Mouse (Mus musculus): Measurements from ENCODE around the gene Gstm2. TPM values are rescaled to one million over a fixed set of nuclear protein-coding genes. Genes with fewer than 3 reads are reported as not detected.

Gene Gstm2
- polyA plus RNA-seq (2014; fragmentation: Nextera tagmentation; extraction: Ambion mirVana): 30.1 and 32.1 TPM in 2 replicates

DNA sequence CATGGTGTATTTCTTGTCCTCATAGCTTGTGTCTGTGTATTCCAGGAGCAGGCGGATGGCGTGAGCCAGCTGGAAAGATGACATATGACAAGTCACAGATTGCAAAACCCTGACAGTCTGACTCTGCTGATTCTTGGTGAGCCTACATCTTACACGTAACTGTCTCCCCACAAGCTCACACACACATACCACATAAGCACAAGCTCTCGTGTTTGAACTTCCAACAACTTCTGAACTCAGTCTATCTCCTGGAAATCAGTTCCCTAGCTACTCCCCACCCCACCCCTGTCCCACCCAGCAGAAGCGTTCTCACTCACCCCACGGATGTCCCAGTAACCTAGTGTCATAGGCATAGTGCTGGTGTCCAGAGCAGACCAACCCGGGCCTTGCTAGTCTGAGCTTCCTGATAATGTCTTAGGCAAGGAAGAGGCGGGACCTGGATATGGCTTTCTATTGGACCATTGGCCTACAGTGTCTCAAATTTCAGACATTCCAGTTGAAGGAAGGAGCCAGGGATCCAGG is at the start of gene Gstm2:
TSS of gene Gstm2 (minus strand) at position 413 of the 522 bp plus-strand sequence.
- Histone ChIP-seq H3K9ac (ENCODE audit: low read length) (no peak within 1 kb of the TSS), H3K4me1 (ENCODE audit: control insufficient read depth, insufficient read depth, low read length) (no peaks in the 10 kb centered on the region), H3K4me2 (ENCODE audit: low read depth, severe bottlenecking) (no peak within 1 kb of the TSS), H3K9me3 (ENCODE audit: control insufficient read depth, low read length) (no peaks in the 10 kb centered on the region), H3K36me3 (ENCODE audit: control insufficient read depth, insufficient read depth, low read length) (no peaks in the 10 kb centered on the region), H3K27me3 (ENCODE audit: control insufficient read depth, insufficient read depth, low read length) (no peaks in the 10 kb centered on the region), H3K27ac (replicated peaks; ENCODE audit: low read depth, low read length) (no peak within 1 kb of the TSS), H3K4me3 (ENCODE audit: low read depth, low read length) (no peak within 1 kb of the TSS)
- 55% methylated on average over 8 of the region's 8 CpGs for WGBS
- DNase-seq (ENCODE audit: low spot score) (peak; percentile 36), ATAC-seq (ENCODE audit: insufficient number of reproducible peaks, low FRiP score, low TSS enrichment, low read depth) (peak; percentile 65; the same call in 1 of the 2 replicates)

DNA sequence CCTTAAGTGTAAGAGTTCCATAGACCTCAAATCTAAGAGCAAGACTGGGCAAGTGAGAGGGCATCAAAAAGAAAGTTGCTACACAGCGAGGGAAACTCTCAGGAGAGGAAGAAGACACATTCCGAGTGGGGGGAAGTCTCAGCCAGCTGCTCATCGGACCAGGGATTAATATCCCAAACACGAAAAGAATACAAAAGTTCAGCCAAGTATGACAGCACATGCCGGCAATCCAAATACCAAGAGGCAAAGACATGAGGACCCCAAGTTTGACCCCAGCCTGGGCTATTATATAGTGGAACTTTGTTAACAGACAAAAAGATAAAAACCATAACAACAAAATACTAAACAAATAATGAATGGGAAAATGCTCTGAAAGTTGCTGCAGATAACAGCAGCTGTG is 46.9 kb upstream of the Gstm2 start:
- Histone ChIP-seq H3K27ac (replicated peaks; ENCODE audit: low read depth, low read length) (no peak overlapping the region), H3K27me3 (ENCODE audit: control insufficient read depth, insufficient read depth, low read length) (no peaks in the 10 kb centered on the region), H3K4me3 (ENCODE audit: low read depth, low read length) (no peak overlapping the region), H3K36me3 (ENCODE audit: control insufficient read depth, insufficient read depth, low read length) (no peaks in the 10 kb centered on the region), H3K4me1 (ENCODE audit: control insufficient read depth, insufficient read depth, low read length) (no peaks in the 10 kb centered on the region), H3K4me2 (ENCODE audit: low read depth, severe bottlenecking) (no peak overlapping the region), H3K9ac (ENCODE audit: low read length) (no peak overlapping the region), H3K9me3 (ENCODE audit: control insufficient read depth, low read length) (no peaks in the 10 kb centered on the region)
- WGBS: 84% methylated on average over 5 of the region's 5 CpGs
- ATAC-seq (ENCODE audit: insufficient number of reproducible peaks, low FRiP score, low TSS enrichment, low read depth) (no peak), DNase-seq (ENCODE audit: low spot score) (no peak)

DNA sequence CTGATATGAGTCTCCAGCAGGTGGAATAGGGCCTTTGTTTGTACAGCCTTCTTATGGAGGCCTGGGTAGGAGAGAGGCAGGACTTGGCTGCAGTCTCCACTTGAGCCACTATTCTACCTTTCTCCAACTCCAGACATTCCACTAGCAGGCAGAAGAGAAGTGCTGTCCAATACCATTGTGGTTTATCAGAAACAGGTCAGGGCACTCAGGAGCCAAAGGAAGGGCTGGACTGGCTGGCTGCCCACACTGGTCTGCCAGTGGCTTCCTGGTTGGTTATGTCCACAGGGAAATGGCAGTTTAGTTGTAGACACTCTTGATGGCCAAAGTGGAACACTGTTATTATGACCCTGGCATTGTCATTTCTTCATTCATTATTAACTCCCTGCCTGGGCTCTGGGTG is 45.9 kb upstream of the Gstm2 start:
- Histone ChIP-seq H3K9ac (ENCODE audit: low read length) (no peak overlapping the region), H3K4me2 (ENCODE audit: low read depth, severe bottlenecking) (no peak overlapping the region), H3K36me3 (ENCODE audit: control insufficient read depth, insufficient read depth, low read length) (no peaks in the 10 kb centered on the region), H3K4me1 (ENCODE audit: control insufficient read depth, insufficient read depth, low read length) (no peaks in the 10 kb centered on the region), H3K27ac (replicated peaks; ENCODE audit: low read depth, low read length) (no peak overlapping the region), H3K27me3 (ENCODE audit: control insufficient read depth, insufficient read depth, low read length) (no peaks in the 10 kb centered on the region), H3K4me3 (ENCODE audit: low read depth, low read length) (no peak overlapping the region), H3K9me3 (ENCODE audit: control insufficient read depth, low read length) (no peaks in the 10 kb centered on the region)
- no peak for DNase-seq (ENCODE audit: low spot score)
- no peak for ATAC-seq (ENCODE audit: insufficient number of reproducible peaks, low FRiP score, low TSS enrichment, low read depth)

DNA sequence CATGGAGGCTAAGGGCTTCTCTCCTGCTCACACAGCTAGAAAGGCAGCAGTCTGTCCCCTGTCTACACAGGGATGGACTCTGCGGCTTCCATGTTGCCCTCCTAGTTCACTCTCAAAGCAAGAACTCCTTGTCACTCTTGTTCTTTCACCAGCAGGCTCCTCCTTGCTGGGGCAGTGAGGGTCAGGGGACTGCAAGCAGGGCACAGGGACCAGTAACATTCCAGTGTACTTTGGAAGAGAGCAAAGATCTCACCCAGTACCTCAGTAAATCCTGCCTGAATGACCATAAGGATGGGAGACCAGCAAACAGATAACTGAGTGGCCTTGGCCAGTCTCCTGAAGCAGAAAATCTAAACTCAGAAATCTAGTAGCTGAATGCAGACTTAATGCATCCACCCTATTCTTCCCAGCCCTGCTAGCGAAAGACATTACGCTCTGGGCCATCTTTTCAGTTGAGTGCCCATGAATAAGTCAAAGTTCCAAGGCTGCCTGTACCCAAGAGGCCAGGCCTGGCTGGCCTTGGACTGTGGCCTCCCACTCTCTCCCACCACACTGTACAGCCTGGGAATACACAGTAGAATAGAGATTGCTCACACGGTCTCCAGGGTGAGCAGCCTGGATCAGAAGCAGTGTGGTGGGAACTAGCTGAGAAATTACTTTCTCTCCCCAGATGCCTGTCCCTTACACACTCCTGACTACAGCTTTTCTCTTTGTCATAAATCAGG is 42.5 kb upstream of the Gstm2 start:
- Histone ChIP-seq H3K9ac (ENCODE audit: low read length) (no peak overlapping the region), H3K4me1 (ENCODE audit: control insufficient read depth, insufficient read depth, low read length) (no peaks in the 10 kb centered on the region), H3K9me3 (ENCODE audit: control insufficient read depth, low read length) (no peaks in the 10 kb centered on the region), H3K27me3 (ENCODE audit: control insufficient read depth, insufficient read depth, low read length) (no peaks in the 10 kb centered on the region), H3K27ac (replicated peaks; ENCODE audit: low read depth, low read length) (no peak overlapping the region), H3K4me2 (ENCODE audit: low read depth, severe bottlenecking) (no peak overlapping the region), H3K4me3 (ENCODE audit: low read depth, low read length) (no peak overlapping the region), H3K36me3 (ENCODE audit: control insufficient read depth, insufficient read depth, low read length) (no peaks in the 10 kb centered on the region)
- 87% methylated on average over 4 of the region's 4 CpGs for WGBS
- DNase-seq (ENCODE audit: low spot score): no peak
- no peak for ATAC-seq (ENCODE audit: insufficient number of reproducible peaks, low FRiP score, low TSS enrichment, low read depth)

DNA sequence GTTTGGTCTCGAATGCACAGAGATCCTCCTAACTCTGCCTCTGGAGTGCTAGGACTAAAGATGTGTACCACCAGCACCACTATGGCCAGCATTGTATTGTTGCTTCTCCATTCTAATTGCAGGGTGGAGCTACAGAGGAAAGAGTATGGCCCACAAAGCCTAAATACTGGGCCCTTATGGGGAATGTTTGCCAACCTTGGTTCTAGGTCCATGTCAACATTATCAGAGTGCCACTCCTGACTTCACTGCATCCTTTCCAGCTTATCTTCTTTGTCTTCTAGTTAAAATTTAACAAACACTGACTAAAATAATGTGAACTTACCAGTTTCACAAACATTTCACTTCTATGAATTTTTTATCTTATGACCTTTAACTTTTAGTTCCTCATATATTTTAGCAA is 40.3 kb upstream of the Gstm2 start:
- ATAC-seq (ENCODE audit: insufficient number of reproducible peaks, low FRiP score, low TSS enrichment, low read depth): no peak
- H3K27ac ChIP-seq (replicated peaks; ENCODE audit: low read depth, low read length): no peak overlapping the region
- H3K36me3 ChIP-seq (ENCODE audit: control insufficient read depth, insufficient read depth, low read length): no peaks in the 10 kb centered on the region
- DNase-seq (ENCODE audit: low spot score): no peak
- 76% methylated on average over 1 of the region's 1 CpGs for WGBS
- no peak overlapping the region for H3K4me3 ChIP-seq (ENCODE audit: low read depth, low read length)
- H3K9ac ChIP-seq (ENCODE audit: low read length): no peak overlapping the region
- H3K4me2 ChIP-seq (ENCODE audit: low read depth, severe bottlenecking): no peak overlapping the region
- no peaks in the 10 kb centered on the region for H3K4me1 ChIP-seq (ENCODE audit: control insufficient read depth, insufficient read depth, low read length)
- no peaks in the 10 kb centered on the region for H3K9me3 ChIP-seq (ENCODE audit: control insufficient read depth, low read length)
- H3K27me3 ChIP-seq (ENCODE audit: control insufficient read depth, insufficient read depth, low read length): no peaks in the 10 kb centered on the region

DNA sequence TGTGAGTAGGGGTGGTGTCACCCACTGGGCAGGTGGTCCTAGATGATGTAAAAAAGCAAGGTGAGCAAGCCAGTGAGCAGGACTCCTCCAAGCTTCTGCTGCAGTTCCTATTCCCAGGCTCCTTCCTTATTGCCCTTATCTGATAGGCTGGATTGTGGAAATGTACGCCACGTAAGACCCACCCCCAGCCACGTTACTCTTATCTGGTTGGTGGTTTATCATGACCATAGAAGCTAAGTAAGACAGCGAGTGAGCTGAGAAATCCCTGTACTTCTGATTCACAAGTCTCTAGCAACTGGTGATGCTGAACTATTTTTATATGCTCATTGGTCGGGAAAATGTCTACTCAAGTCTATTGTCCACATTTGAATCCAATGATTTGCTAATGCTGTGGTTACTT is 39.8 kb upstream of the Gstm2 start:
- DNase-seq (ENCODE audit: low spot score) (no peak), ATAC-seq (ENCODE audit: insufficient number of reproducible peaks, low FRiP score, low TSS enrichment, low read depth) (no peak)
- no peak overlapping the region for H3K4me2 ChIP-seq (ENCODE audit: low read depth, severe bottlenecking)
- H3K9ac ChIP-seq (ENCODE audit: low read length): no peak overlapping the region
- H3K4me1 ChIP-seq (ENCODE audit: control insufficient read depth, insufficient read depth, low read length): no peaks in the 10 kb centered on the region
- WGBS: 76% methylated on average over 5 of the region's 5 CpGs
- H3K27ac ChIP-seq (replicated peaks; ENCODE audit: low read depth, low read length): no peak overlapping the region
- no peaks in the 10 kb centered on the region for H3K36me3 ChIP-seq (ENCODE audit: control insufficient read depth, insufficient read depth, low read length)
- H3K4me3 ChIP-seq (ENCODE audit: low read depth, low read length): no peak overlapping the region
- no peaks in the 10 kb centered on the region for H3K9me3 ChIP-seq (ENCODE audit: control insufficient read depth, low read length)
- H3K27me3 ChIP-seq (ENCODE audit: control insufficient read depth, insufficient read depth, low read length): no peaks in the 10 kb centered on the region

DNA sequence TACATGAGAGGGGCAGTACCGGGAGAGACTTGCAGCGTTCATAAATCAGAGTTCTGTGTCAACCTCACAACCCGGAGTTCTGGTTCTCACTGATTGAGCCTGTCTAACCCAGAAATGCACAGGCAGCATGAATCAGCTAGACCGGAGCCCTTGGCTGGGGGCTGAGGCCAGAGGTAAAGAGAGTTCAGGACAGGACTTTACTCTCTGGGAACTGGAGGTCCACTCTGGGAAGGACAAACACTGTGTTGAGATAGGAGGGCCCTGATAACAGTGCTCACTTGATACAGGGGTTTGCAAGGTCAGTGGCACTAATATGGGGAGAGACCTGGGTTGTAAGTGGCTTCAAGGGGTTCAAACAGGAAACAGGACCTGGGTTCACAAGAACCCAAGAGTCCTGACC is 39.1 kb upstream of the Gstm2 start:
- WGBS: 66% methylated on average over 4 of the region's 4 CpGs
- no peaks in the 10 kb centered on the region for H3K27me3 ChIP-seq (ENCODE audit: control insufficient read depth, insufficient read depth, low read length)
- no peak overlapping the region for H3K9ac ChIP-seq (ENCODE audit: low read length)
- no peaks in the 10 kb centered on the region for H3K9me3 ChIP-seq (ENCODE audit: control insufficient read depth, low read length)
- no peaks in the 10 kb centered on the region for H3K36me3 ChIP-seq (ENCODE audit: control insufficient read depth, insufficient read depth, low read length)
- no peak overlapping the region for H3K4me3 ChIP-seq (ENCODE audit: low read depth, low read length)
- ATAC-seq (ENCODE audit: insufficient number of reproducible peaks, low FRiP score, low TSS enrichment, low read depth) (no peak), DNase-seq (ENCODE audit: low spot score) (no peak)
- no peaks in the 10 kb centered on the region for H3K4me1 ChIP-seq (ENCODE audit: control insufficient read depth, insufficient read depth, low read length)
- H3K4me2 ChIP-seq (ENCODE audit: low read depth, severe bottlenecking): no peak overlapping the region
- H3K27ac ChIP-seq (replicated peaks; ENCODE audit: low read depth, low read length): no peak overlapping the region

DNA sequence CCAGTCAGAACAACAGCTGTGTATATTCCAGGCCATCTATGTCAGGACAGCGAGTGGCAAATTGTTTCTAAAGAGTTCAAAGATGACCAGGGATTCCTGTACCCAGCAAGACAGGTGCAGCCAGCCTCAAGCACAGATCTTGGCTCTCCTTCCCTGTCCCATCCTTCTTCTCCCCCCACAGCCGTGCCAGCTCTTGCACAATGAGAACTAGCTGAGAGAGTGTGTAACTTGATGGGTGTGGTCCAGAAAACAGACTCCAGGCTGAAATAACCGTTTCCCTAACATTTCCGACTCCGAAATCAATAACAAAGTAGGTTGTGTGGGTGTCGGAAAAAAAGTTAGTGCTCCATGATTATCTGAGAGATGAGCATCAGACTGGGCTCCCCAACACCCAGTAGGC is 36.4 kb upstream of the Gstm2 start:
- Histone ChIP-seq H3K27ac (replicated peaks; ENCODE audit: low read depth, low read length) (no peak overlapping the region), H3K27me3 (ENCODE audit: control insufficient read depth, insufficient read depth, low read length) (no peaks in the 10 kb centered on the region), H3K36me3 (ENCODE audit: control insufficient read depth, insufficient read depth, low read length) (no peaks in the 10 kb centered on the region), H3K9me3 (ENCODE audit: control insufficient read depth, low read length) (no peaks in the 10 kb centered on the region), H3K4me2 (ENCODE audit: low read depth, severe bottlenecking) (no peak overlapping the region), H3K4me3 (ENCODE audit: low read depth, low read length) (no peak overlapping the region), H3K4me1 (ENCODE audit: control insufficient read depth, insufficient read depth, low read length) (0 out of 2 replicates have a peak, but pooled peaks cover 4% of the 10 kb centered on the region), H3K9ac (ENCODE audit: low read length) (no peak overlapping the region)
- DNase-seq (ENCODE audit: low spot score): no peak
- 87% methylated on average over 6 of the region's 6 CpGs for WGBS
- ATAC-seq (ENCODE audit: insufficient number of reproducible peaks, low FRiP score, low TSS enrichment, low read depth): no peak
